Mouse (Mus musculus) embryonic facial prominence, embryonic 14.5 days (tissue): ENCODE measurements around the gene Pvr. TPM values are rescaled to one million over a fixed set of nuclear protein-coding genes. Genes with fewer than 3 reads are reported as not detected.

Experiments
- polyA plus RNA-seq: library from polyadenylated mRNA; unstranded; fragments of >200 nt; fragmentation: Nextera tagmentation; extraction: Ambion mirVana; gene quantifications from 2 replicates; pipeline ENCODE4 v1.2.1, GENCODE M21; 2014

Gene Pvr
- polyA plus RNA-seq, 1 experiment from 2014 or later, result 10.2 TPM

Other genes with a start within 250 kb of the Pvr start
- 0.78 and 0.80 TPM in 2 replicates for gene Apoc2, start 243.2 kb downstream of the Pvr start, polyA plus RNA-seq
- not detected in 2 replicates for gene Gm44805, start 239.7 kb downstream of the Pvr start, polyA plus RNA-seq
- gene Apoc4, start 239.7 kb downstream of the Pvr start, polyA plus RNA-seq, result not detected in 2 replicates
- 16.1 and 19.0 TPM in 2 replicates for gene Apoc1, start 228.5 kb downstream of the Pvr start, polyA plus RNA-seq
- 482 and 510 TPM in 2 replicates for gene Apoe, start 222.0 kb downstream of the Pvr start, polyA plus RNA-seq
- gene Tomm40, start 205.7 kb downstream of the Pvr start, polyA plus RNA-seq, result 114 and 125 TPM in 2 replicates
- 55.2 and 62.0 TPM in 2 replicates for gene Nectin2, start 170.7 kb downstream of the Pvr start, polyA plus RNA-seq
- gene Bcam, start 150.1 kb downstream of the Pvr start, polyA plus RNA-seq, result 101 and 114 TPM in 2 replicates
- 4.7 TPM in 2 replicates for gene Cblc, start 124.4 kb downstream of the Pvr start, polyA plus RNA-seq
- gene Bcl3, start 98.4 kb downstream of the Pvr start, polyA plus RNA-seq, result 4.3 and 4.6 TPM in 2 replicates
- gene Gm19345, start 69.2 kb downstream of the Pvr start, polyA plus RNA-seq, result 0.69 and 0.75 TPM in 2 replicates
- not detected in 2 replicates for gene Ceacam16, start 59.9 kb downstream of the Pvr start, polyA plus RNA-seq
- 1.2 TPM in 2 replicates for gene Ceacam19, start 33.2 kb downstream of the Pvr start, polyA plus RNA-seq
- not detected in 2 replicates for gene Igsf23, start 29.6 kb upstream of the Pvr start, polyA plus RNA-seq
- gene Ceacam20, start 44.3 kb upstream of the Pvr start, polyA plus RNA-seq, result not detected in 2 replicates
- not detected in 2 replicates for gene Nlrp9b, start 70.3 kb upstream of the Pvr start, polyA plus RNA-seq
- gene Vmn1r91, start 178.5 kb upstream of the Pvr start, polyA plus RNA-seq, result not detected in 2 replicates
- not detected in 2 replicates for gene Gm16442, start 201.4 kb upstream of the Pvr start, polyA plus RNA-seq
- gene Vmn1r93, start 217.9 kb upstream of the Pvr start, polyA plus RNA-seq, result not detected in 2 replicates
- gene Vmn1r94, start 247.2 kb upstream of the Pvr start, polyA plus RNA-seq, result not detected in 2 replicates